Mouse (Mus musculus) embryonic facial prominence, embryonic 14.5 days (tissue): ENCODE measurements around the gene Daam1. TPM values are rescaled to one million over a fixed set of nuclear protein-coding genes. Genes with fewer than 3 reads are reported as not detected.

ENCODE experiments used
- ATAC-seq: fragments of 200-750 bp; cut with Nextera tagmentation; 2 replicates; pipeline ENCODE4 v1.8.0; 2017; ENCODE audit warnings: low read depth, moderate number of reproducible peaks, moderate TSS enrichment
- DNase-seq: peaks from one replicate; pipeline ENCODE4 v3.0.0-alpha.2; 2015; ENCODE audit warnings: low spot score
- H3K27ac ChIP-seq: fragments of 300-500 bp; sonication (generic); replicated peaks from 2 replicates; pipeline ENCODE4 v1.5.1; 2014; ENCODE audit warnings: low read depth, mild to moderate bottlenecking, low read length, moderate library complexity
- H3K27me3 ChIP-seq: fragments of 300-500 bp; sonication (generic); replicated peaks from 2 replicates; pipeline ENCODE4 v1.6.1; 2014; ENCODE audit warnings: low read length; ENCODE audit not compliant: control insufficient read depth, insufficient read depth
- H3K36me3 ChIP-seq: fragments of 300-500 bp; sonication (generic); 2 replicates; pipeline ENCODE4 v1.6.1; 2014; ENCODE audit warnings: low read length, mixed read lengths; ENCODE audit not compliant: control insufficient read depth, insufficient read depth
- H3K4me1 ChIP-seq: fragments of 300-500 bp; sonication (generic); 2 replicates; pipeline ENCODE4 v1.6.1; 2014; ENCODE audit warnings: antibody characterized with exemption, low read length; ENCODE audit not compliant: control insufficient read depth, insufficient read depth
- H3K4me2 ChIP-seq: fragments of 300-500 bp; sonication (generic); 2 replicates; pipeline ENCODE4 v1.6.1; 2014; ENCODE audit warnings: low read depth, mild to moderate bottlenecking, low read length, moderate library complexity, mixed read lengths
- H3K4me3 ChIP-seq: fragments of 300-500 bp; sonication (generic); 2 replicates; pipeline ENCODE4 v1.5.1; 2014; ENCODE audit warnings: low read depth, mild to moderate bottlenecking, low read length
- H3K9ac ChIP-seq: fragments of 300-500 bp; sonication (generic); 2 replicates; pipeline ENCODE4 v1.6.1; 2014; ENCODE audit warnings: low read depth, mild to moderate bottlenecking, low read length, moderate library complexity, mixed read lengths
- H3K9me3 ChIP-seq: fragments of 300-500 bp; sonication (generic); 2 replicates; pipeline ENCODE4 v1.6.1; 2016; ENCODE audit warnings: low read length; ENCODE audit not compliant: control insufficient read depth
- WGBS: fragments of 180-500 bp; shearing (Covaris S2); extraction: QIAGEN DNeasy Blood & Tissue Kit; methylation state at CpG from one replicate; pipeline ENCODE4 v1.1.7; 2014; 5-methylcytosine and 5-hydroxymethylcytosine counted together
- polyA plus RNA-seq: library from polyadenylated mRNA; unstranded; fragments of >200 nt; fragmentation: Nextera tagmentation; extraction: Ambion mirVana; gene quantifications from 2 replicates; pipeline ENCODE4 v1.2.1, GENCODE M21; 2014

Daam1 gene
- polyA plus RNA-seq, 1 experiment from 2014 or later, result 11.0 TPM

DNA sequence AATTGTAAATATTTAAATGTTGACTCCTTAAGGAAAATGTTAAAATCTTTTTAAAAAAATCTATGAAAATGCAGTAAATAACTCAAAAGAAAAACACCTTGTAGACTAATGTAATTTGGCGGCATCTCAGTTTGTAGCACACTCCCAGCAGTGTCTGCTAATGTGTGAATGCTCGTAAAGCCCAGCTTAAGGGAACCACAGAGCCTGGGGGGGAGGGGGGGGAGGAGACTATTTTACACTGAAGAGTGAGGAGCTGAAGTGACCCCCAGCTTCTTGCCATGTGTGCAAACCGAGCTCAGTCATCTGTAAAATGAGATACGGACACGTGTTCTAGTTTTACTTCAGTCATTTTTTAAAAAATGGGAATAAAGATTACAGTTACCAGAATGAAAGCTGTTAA lies 16.7 kb downstream of the Daam1 start:
- DNase-seq (no peak), ATAC-seq (no peak)
- Histone ChIP-seq H3K9ac (no peak overlapping the region), H3K36me3 (no peaks in the 10 kb centered on the region), H3K9me3 (no peaks in the 10 kb centered on the region), H3K4me2 (no peak overlapping the region), H3K27me3 (no peaks in the 10 kb centered on the region), H3K4me1 (peaks cover 3% of the 10 kb centered on the region), H3K4me3 (no peak overlapping the region), H3K27ac (no peak overlapping the region)
- WGBS, result 55% methylated on average over 5 of the region's 5 CpGs

DNA sequence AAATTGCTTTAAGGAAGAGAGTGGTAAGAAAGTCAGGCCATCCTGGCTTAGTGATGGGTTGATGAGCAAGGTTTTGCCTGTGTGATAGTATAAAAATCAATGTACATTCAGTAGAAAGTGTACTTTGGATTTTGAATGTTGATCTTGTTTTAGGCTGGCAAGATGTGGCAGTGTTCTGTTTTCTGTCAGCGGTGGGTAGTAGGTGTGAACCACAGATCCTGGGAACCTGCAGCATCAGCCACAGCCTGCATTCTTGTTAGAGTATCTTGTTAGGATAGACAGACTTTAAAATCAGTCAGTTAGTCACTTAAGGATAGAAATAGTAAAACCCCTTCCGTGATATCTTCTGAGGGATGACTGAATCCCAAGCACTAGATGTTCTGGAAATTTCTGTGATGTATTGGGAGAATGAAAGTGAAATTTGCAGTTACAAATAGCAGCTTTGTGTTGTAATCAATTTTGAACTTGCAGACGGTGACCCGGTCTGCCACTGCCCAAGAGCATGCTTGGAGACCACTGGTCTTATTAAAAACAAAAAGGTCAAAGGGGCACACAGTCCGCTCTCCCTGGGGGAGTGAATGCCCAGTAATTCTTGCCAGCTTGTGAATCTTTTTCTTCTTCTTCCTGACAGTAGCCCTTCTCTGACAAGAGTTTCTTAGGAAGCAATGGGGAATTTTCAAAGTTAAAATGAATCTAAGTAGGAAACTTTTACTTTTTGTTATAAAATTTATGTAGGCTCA lies 17.3 kb downstream of the Daam1 start:
- Histone ChIP-seq H3K4me1 (peaks cover 7% of the 10 kb centered on the region), H3K4me3 (no peak overlapping the region), H3K36me3 (no peaks in the 10 kb centered on the region), H3K9me3 (no peaks in the 10 kb centered on the region), H3K9ac (no peak overlapping the region), H3K27me3 (no peaks in the 10 kb centered on the region), H3K27ac (no peak overlapping the region), H3K4me2 (no peak overlapping the region)
- no peak for DNase-seq
- ATAC-seq, result no peak
- 52% methylated on average over 5 of the region's 5 CpGs for WGBS

- WGBS, result 95% methylated on average over 7 of the region's 7 CpGs
- peaks cover 15% of the 10 kb centered on the region for H3K4me1 ChIP-seq
- no peak overlapping the region for H3K27ac ChIP-seq
- no peaks in the 10 kb centered on the region for H3K27me3 ChIP-seq
- no peak overlapping the region for H3K4me3 ChIP-seq
- no peaks in the 10 kb centered on the region for H3K36me3 ChIP-seq
- DNase-seq (no peak), ATAC-seq (no peak)
- no peaks in the 10 kb centered on the region for H3K9me3 ChIP-seq
- H3K9ac ChIP-seq, result no peak overlapping the region
- H3K4me2 ChIP-seq, result no peak overlapping the region
These were observed 18.2 kb downstream of the Daam1 start for GRCm38 (mm10) chr12:71849051-71849450.

DNA sequence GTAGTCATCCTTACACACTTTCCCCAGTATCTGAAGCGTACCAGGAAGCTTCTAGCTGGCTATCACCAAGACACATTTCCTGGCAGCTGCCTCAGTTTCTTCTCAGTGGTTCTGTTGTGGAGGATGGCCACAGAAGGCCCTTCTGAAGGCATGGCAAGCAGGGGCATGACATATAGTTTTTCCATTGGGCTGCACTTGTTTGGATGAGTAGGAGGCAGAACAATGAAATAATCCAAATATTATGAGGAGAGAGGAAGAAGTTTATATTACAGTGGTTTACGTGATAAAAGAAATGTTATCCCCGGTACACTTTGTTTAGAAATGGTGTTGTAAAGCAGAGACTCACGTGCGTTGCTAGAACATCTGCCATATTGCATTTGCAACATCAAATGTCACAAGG lies 19.3 kb downstream of the Daam1 start:
- DNase-seq (no peak), ATAC-seq (no peak)
- Histone ChIP-seq H3K4me3 (no peak overlapping the region), H3K27ac (no peak overlapping the region), H3K4me1 (peaks cover 26% of the 10 kb centered on the region), H3K4me2 (no peak overlapping the region), H3K9ac (no peak overlapping the region), H3K36me3 (no peaks in the 10 kb centered on the region), H3K9me3 (no peaks in the 10 kb centered on the region), H3K27me3 (no peaks in the 10 kb centered on the region)
- WGBS, result 71% methylated on average over 5 of the region's 5 CpGs

- H3K36me3 ChIP-seq, result no peaks in the 10 kb centered on the region
- no peaks in the 10 kb centered on the region for H3K9me3 ChIP-seq
- 40% methylated on average over 7 of the region's 7 CpGs for WGBS
- DNase-seq (no peak), ATAC-seq (no peak)
- H3K4me1 ChIP-seq, result peaks cover 38% of the 10 kb centered on the region
- H3K4me3 ChIP-seq, result no peak overlapping the region
- no peak overlapping the region for H3K9ac ChIP-seq
- no peak overlapping the region for H3K4me2 ChIP-seq
- H3K27ac ChIP-seq, result no peak overlapping the region
- H3K27me3 ChIP-seq, result no peaks in the 10 kb centered on the region
These were observed 21.8 kb downstream of the Daam1 start for GRCm38 (mm10) chr12:71852678-71853077.

DNA sequence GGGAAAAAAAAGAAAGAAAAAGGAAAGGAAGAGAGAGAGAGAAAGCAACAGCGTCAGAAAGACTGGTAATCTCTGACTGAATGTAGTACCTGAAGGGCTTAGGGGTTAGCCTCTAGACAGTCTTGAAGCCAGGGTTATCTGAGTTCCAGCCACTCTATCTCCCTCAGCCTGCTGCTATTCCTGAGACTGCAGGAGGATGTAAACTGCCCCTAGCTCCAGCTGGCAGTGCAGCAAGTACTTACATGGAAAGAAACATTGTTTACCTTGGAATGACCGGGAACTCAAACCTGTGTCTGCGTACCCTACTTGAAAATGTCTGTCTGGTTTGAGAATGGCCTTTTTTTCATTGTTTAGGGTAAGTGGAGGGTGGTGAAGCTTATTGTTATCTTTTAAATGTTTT lies 22.8 kb downstream of the Daam1 start:
- H3K4me3 ChIP-seq, result no peak overlapping the region
- ATAC-seq, result no peak
- no peak overlapping the region for H3K27ac ChIP-seq
- peaks cover 42% of the 10 kb centered on the region for H3K4me1 ChIP-seq
- no peak for DNase-seq
- no peaks in the 10 kb centered on the region for H3K36me3 ChIP-seq
- WGBS, result 76% methylated on average over 3 of the region's 3 CpGs
- H3K27me3 ChIP-seq, result no peaks in the 10 kb centered on the region
- no peak overlapping the region for H3K4me2 ChIP-seq
- no peaks in the 10 kb centered on the region for H3K9me3 ChIP-seq
- no peak overlapping the region for H3K9ac ChIP-seq

DNA sequence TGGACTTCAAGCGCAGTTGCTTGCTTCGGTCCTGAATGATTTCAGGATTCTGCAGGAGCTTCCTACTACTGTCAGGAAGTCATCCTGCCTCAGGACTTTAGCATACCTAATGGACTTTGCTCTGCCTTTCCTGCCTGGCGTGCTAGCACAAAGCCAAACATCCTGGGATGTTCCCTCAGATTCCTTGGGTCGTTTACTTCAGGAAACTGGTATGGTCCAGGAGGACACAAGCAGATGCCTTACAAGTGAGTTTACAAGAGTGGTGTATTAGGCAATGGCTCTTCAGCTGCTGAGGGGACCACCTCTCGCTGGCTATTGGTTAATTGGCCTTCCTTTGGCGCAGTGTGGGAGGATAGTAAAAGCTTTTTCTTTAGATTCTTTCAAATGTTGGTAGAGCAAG lies 23.3 kb downstream of the Daam1 start:
- Histone ChIP-seq H3K27me3 (no peaks in the 10 kb centered on the region), H3K4me1 (peaks cover 42% of the 10 kb centered on the region), H3K36me3 (no peaks in the 10 kb centered on the region), H3K9me3 (no peaks in the 10 kb centered on the region), H3K9ac (no peak overlapping the region), H3K27ac (peak overlapping the region; percentile 68; the same call in 1 of the 2 replicates), H3K4me2 (no peak overlapping the region), H3K4me3 (no peak overlapping the region)
- no peak for ATAC-seq
- 72% methylated on average over 6 of the region's 6 CpGs for WGBS
- DNase-seq, result no peak

DNA sequence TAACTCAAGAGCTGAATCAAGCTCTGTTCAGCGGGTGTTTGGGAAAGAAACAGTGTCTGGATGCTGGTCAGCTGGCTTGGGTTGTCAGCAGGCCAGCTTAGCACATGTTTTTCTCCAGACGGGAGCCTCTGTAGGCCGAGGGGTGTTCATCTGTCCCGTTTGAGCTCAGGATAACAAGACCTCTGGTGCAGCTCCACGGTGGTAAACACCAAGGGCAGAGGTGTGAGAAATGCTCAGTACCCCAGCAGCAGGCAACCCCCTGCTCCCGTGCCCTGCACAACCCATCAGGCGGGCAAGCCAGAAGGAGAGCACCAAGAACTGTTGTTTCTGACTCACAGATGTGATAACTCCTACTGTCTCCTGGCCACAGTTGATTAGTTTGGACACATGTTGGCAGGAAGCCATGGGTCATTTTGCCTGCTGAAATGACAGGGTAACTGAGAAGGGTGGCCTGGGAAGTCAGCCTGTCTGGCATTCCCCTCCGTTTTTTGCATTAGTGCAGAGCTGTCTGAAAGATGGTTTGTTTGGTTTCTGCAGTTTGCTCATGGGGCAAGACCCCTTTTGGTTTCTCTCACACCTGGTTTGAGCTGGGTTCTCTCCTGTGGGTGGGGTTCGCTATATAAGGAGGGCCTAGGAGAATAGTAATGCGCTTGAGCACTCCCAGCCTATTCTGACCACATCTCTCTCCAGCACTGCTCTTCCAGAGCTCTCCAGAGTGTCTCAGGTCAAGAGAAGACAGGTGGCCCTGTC lies 25.0 kb downstream of the Daam1 start:
- DNase-seq (peak; percentile 75), ATAC-seq (peak; percentile 67)
- peak overlapping the region; percentile 68 for H3K27ac ChIP-seq
- H3K27me3 ChIP-seq, result no peaks in the 10 kb centered on the region
- 41% methylated on average over 10 of the region's 10 CpGs for WGBS
- peaks cover 42% of the 10 kb centered on the region for H3K4me1 ChIP-seq
- no peak overlapping the region for H3K4me3 ChIP-seq
- H3K9ac ChIP-seq, result no peak overlapping the region
- H3K4me2 ChIP-seq, result peak overlapping the region; percentile 18; the same call in 1 of the 2 replicates
- no peaks in the 10 kb centered on the region for H3K9me3 ChIP-seq
- no peaks in the 10 kb centered on the region for H3K36me3 ChIP-seq

DNA sequence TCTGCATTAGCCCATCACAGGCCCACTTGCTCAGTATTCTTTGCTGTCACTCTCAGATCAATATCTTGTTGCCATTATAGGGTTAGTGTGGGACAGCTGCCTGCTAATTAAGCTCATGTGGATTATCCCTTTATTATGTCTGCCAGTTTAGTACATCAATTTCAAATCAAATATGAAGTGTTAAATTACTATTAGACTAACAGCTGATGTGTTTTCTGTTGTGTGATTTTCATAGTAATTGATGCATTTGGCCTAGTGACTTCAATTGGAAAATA lies 25.5 kb downstream of the Daam1 start:
- no peaks in the 10 kb centered on the region for H3K36me3 ChIP-seq
- no peaks in the 10 kb centered on the region for H3K9me3 ChIP-seq
- H3K4me2 ChIP-seq, result no peak overlapping the region
- no peak overlapping the region for H3K4me3 ChIP-seq
- H3K4me1 ChIP-seq, result peaks cover 42% of the 10 kb centered on the region
- H3K27me3 ChIP-seq, result no peaks in the 10 kb centered on the region
- ATAC-seq, result no peak
- H3K9ac ChIP-seq, result no peak overlapping the region
- peak overlapping the region; percentile 68; the same call in 1 of the 2 replicates for H3K27ac ChIP-seq
- DNase-seq, result no peak
